Mouse (Mus musculus) megakaryocyte-erythroid progenitor cell, adult 5-6 weeks (primary cell): Measurements from ENCODE around the gene Upp2. TPM values are rescaled to one million over a fixed set of nuclear protein-coding genes. Genes with fewer than 3 reads are reported as not detected.

Source experiments
- ATAC-seq: replicated peaks from 2 replicates; pipeline ENCODE4 v1.8.0; 2016; ENCODE audit warnings: mild to moderate bottlenecking, inconsistent platforms; ENCODE audit not compliant: severe bottlenecking, poor library complexity, low FRiP score, low TSS enrichment
- total RNA-seq, 2 experiments: library from RNA; stranded (forward) in 1 of 2; stranded (reverse) in 1 of 2; fragments of 200-1000, 215-1000 nt in 1 of 2; fragments of >200 nt in 1 of 2; fragmentation: Nextera tagmentation in 1 of 2; gene quantifications; 2 replicates each; pipeline ENCODE4 v1.2.3; 2014 to 2017

The Upp2 gene
- total RNA-seq, 2 experiments from 2014 or later, result not detected

DNA sequence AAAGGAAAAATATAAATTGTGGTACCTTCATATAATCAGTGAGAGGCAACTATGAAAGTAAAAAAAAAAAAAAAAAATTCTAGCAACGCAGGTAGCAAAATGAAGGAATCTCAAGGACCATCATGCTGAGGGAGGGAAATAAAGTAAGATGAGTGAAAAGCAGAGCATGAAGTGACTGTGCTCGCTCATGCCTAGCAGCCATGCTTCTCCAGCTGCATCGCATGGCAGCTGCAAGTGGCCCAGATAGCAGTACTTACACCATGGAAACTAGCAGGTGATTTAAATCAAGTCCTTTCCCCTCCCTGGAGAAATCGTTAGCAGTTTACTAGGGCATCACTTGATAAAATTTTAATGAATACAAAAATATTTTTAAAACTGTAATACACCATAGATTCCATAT lies 34.3 kb downstream of the Upp2 start:
- no peak for ATAC-seq

DNA sequence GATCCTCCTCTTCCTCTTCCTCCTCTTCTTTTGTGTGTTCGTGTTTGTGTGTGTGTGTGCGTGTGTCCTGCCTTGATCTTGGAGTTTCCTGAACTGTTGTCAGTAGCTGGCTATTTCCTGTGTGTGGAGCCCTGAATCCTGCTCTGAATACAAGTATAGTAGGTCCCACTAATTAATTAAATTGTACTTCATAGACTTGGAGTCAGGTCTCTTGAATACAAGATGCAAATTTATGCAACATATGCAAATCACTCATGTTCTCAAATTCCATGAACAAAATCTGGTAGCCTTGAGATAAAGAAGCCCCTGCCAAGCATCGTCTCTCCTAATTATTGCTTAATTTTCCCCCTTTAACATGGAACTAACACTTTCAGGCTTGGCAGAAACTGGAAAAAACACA lies 36.3 kb downstream of the Upp2 start:
- no peak for ATAC-seq

DNA sequence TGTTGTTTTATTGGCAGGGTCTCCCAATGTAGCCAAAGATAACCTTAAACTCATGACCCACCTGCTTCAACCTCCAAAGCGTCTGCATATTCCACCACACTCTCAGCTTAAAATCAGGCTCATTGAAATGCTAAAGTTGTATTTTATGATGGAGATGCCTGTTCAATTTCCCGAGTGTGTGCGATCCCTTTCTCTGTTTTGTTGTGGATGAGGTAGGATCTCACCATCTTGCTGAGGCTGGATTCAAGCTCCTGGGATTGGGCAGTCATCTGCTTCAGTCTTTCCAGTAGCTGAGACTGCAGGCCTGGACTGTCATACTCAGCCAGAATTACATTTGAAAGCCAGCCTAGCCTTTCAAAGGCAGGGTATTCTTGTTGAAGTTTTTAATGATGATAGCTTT lies 37.7 kb downstream of the Upp2 start:
- no peak for ATAC-seq

DNA sequence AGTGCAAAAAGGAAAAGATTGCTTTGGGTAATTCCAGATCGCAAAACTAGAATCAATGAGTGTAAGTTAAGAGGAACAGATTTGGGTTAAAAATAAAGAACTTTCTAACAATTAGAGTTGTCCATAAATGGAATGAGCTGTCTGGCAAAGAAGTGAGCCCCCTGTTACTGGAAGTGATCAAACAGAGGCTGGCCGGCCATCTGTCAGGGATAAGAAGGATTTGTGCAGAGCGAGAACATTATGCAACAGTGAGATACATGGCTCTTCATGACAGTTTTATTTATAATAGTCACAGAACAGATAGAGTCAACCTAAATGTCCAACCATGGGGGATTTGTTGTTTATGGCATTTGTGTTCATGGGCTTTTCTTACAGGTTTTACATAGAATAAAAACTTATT lies 46.6 kb downstream of the Upp2 start:
- ATAC-seq, result no peak

DNA sequence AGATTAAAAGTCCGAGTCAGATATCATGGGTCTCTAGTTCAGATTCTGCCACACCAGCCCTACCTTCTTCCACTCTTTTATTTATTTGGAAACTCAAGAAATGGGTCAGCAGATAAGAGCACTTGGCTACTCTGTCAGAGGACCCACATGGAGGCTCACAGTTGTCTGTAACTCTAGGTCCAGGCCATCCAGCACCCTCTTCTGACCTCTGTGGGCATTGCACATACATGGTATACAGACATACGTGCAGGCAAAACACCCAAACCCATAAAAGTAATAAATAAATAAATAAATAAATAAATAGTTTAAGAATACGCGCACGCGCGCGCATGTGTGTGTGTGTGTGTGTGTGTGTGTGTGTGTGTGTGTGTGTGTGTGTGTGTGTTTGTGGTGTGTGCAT lies 47.8 kb downstream of the Upp2 start:
- no peak for ATAC-seq

DNA sequence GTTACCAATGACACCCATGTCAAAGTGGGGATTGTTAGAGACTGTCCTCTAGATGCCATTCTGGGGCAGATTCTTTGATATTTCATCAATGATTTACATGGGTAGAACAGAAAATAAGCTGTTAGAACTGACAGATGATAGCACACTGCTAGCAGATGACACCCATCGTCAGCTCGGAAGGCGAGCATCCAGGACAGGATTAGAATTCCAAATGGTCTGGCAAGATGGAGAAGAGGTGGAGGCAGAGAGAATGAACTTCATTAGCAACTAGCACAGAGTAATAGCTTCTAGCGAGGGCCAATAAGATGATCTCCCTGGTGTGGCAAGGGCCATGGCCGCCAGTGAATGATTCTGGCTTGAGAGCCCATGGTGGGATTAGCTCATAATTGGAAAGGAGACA lies 48.7 kb downstream of the Upp2 start:
- no peak for ATAC-seq

DNA sequence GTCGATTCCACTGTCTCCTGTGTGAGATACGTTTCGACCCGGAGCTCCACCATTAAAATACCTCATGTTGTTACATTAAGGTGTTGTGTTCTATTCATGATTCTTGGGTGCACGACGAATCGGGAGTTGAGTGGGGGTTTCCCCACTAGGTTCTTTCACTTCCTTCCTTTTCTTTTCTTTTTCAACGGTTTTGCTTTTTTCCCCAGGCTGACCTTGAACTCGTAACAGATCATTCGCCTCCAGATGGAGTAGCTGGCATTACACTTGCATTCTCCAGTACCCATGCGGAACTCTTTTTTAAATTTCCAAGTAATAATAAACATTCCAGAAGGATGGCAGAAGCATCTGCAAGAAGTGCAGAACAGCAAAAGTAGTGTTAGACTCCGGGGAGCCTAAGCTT lies 58.1 kb downstream of the Upp2 start:
- no peak for ATAC-seq

DNA sequence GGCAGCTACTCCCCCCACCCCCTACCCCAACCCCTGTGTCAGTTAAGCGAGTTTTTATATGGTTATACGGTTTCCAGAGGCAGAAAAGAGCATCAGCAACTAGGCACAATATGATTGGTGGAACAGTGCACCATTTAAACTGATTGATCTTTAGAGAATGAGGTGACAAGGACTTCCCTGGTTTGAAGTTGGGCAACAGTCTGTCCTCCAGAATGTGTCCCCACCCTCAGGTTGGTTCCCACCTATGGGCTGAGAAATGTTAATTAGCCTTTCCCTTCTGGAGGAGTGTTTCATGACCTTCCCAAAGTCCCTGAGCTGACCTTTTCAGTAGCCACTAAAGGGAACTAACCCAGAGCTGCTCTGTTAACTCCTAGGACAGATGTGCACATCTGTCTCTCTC lies 58.6 kb downstream of the Upp2 start:
- no peak for ATAC-seq

DNA sequence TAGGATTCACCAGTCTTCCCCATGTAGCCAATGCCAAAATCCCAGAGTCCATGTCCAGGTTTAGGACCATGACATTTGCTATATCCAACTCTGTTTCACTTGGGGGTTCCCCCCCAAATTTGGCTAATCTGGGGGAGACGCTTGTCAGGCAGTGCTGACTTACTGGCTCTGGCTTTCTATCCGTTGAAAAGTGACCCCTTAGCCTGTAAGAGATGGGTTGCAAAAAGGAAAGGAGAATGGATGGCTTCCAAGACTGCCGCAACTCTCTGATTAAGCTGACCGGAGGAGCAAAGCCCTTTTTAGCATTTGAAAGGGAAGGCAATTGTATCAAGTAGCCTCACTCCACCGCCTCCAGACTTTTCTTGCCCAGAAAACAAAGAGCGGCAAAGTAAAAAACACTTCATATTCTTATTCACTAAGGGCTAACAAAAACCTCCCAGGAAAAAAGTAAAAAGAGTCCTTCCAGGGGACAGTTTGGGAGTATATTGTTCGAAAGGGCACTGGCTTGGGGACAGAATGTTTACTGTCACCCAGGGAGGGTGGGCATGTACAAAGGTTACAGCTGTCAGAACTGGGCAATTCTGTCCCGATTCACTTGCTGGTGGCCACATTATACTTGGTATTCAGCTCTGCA lies 59.2 kb downstream of the Upp2 start:
- no peak for ATAC-seq

DNA sequence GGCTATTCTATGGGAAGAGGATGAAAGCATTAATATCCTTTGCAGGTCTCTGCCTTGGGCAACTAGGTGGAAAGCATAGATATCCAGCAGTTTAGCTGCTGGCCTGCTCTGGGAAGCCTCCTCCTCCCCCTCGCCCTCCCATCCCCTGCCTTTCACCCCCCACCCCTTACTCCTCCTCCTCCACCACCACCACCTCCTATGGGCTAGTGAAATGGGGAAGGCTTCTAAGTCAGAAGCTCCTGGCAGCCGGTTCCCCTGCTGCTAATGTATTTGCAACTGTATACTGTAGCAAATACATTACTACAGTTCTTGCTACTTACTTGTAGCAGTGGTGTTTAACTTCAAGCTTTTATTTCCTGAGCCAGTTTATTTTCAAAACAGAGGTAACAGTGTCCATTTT lies 60.9 kb downstream of the Upp2 start:
- no peak for ATAC-seq

DNA sequence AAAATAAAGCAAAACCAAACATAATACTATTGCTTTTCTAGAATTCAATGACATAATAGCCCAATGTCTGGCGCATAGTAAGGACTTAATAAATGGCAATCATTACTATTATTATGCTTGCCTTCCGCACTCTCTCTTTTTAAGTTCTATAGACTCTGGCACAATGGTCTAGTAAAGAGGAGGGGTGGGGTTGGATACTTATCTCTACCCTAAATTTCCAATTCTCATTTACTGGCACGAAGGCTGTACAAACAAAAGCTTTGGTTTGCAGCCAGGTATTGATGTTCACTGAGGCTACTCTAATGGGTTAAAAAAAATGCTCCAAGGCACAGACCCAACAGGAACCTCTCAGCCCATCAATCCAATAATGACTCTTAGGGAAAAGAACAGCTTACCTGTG lies 61.9 kb downstream of the Upp2 start:
- no peak for ATAC-seq

DNA sequence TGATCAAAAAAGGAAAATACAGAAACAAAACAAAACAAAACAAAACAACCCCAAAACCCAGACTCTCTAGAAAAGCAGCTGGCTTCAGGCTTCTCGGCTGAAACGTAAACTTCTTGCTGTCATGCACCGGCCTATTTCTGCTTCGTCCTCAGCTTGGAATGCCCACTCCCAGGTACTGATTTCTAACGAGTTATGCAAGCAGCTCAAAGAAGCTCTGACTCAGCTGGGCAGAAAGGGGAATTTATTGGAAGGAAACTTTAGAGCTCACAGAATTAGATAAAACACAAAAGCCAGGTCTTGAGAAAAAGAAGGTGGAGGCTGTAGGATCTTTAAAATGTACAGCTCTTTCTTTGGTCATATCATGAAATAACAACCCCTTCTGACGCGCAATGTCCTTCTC lies 62.3 kb downstream of the Upp2 start:
- ATAC-seq, result no peak

DNA sequence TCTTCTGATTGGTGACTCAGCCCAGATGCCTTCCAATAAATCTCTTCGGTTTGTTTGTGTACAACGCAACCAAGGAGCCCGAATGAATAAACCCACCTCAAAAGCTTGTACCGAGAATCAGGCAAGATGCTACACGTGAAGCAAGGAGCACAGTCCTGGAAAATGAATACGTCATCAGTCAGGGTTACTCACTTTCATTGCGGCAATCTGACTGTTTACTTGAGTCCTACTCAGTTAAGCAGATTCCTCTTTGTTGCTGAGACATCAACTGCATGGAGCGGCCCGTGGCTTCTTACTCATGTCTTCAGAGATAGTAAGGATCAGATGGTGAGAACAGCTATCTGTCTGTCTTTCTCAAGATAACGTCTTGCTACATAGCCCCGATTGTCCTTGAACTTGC lies 66.7 kb downstream of the Upp2 start:
- ATAC-seq, result no peak

DNA sequence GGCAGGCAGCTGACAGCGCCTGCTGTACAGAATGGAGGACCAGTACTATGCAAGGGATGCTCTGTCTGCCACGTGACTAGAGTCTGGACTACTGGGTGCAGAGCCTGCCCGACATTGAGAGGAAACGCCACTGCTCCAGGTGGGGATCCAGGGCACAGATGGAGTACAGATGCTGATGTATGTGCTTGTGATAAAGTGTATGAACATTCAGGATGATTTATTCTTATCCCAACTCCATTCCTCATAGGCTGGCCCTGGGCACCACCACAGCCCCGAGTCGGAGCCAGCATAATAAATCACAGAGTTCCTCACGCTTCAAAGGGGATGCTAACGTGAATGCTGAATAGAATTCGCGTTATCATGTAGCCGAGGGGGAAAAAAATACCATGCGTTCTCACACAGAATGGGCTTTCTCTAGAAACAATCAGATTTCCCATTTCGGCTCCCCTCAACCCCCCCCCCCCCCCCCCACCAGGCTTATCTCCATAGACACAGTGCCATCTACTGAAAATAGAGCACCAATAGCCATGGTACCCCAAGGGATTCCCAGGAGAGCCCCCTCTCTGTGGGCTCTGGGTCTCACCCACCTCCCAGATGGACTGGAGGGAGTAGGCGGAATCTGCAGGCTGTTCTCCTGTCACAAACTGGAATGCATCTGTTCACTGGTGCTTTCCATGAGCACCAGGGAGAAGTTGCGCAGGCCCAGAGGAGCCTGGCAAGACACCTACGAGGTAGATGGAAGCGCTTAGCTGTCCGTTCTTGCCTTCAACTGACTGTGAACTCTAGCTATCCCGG lies 74.9 kb downstream of the Upp2 start:
- ATAC-seq, result no peak

DNA sequence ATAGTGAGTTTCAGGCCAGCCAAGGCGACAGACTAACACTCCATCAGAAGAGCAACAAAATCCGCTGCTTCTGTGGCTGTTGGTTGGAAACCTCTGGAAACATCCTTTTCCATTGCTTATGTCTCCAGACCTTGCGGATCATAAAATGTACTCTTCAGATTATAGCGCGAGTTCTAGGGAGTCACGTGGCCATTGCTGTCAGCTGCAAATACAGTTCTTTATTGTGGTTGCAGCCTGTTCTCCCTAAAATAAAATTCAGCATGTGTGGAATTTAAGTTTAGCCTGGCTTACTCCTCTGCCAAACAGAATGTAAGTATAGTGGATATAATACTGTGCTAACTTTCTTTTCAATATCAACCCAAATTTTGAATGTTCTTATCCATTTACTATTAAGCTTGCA lies 78.6 kb downstream of the Upp2 start:
- ATAC-seq, result no peak

DNA sequence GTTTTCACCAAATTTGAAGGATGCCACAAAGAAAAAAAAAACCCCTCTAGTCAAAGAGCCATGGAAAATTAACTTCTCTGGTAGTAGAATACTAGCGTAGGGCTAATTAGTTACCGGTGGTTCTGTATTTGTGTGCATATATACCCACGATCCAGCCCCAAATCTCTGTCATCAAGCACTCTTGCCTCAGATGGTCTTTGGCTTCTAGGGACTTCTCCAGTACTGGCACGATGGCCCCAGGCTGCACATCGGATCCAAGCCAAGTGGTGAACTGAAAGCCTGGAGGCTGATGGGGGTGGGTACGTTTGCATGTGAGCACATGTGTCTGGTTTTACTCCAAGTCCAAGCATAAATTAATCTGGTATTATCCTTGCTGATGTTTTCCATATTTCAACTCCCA lies 88.1 kb downstream of the Upp2 start:
- no peak for ATAC-seq

DNA sequence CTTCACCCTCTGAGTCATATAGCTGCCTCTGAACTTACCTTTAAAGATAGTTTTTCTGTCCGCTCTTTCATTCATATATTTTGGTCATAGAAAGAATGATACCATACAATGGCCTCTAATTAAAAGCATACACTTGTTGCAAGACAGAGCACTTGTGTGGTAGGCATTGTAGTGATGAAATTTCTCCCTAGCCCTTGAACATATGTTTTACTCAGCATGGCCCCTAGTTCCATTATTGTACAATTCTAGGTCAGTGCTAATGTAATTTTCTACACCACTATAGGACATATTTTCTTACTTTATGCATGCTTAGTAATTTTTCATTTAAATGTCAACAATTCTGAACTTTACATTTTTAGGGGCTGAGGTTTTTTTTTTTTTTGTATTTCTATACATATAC lies 89.9 kb downstream of the Upp2 start:
- no peak for ATAC-seq

DNA sequence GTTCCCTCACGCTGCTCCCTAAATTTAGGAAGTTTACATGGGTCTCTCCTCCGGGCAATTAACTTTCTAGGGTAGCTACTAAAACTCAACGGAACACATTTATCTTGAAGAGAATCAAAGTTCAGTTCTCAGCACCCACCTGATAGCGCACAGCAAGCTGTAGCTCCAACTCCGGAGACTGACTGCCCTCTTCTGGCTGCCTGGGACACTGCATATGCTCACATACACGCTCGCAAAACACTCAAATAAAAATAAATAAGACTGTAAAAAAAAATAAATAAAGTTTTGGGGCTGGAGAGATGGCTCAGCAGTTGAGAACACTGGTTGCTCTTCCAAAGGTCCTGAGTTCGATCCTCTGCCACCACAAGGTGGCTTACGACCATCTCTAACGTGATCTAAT lies 90.8 kb downstream of the Upp2 start:
- no peak for ATAC-seq

DNA sequence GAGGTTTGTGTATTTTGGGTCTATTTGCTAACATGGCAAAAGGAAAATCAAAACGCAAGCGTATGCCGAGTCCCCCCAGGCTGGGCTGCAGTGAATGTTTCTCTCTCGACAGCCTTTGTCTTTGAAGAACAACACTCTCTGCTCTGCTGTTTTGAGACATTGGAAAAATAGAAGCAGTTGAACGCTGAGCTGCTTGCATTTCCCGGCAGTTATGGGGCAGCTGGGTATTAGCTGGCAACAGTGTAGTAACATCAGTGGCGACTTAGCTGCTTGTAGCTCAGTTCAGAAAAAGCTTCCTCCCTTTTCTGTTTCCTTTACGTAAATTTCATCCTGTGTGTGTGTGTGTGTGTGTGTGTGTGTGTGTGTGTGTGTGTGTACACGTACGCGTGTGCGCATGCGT lies 93.5 kb downstream of the Upp2 start:
- no peak for ATAC-seq

DNA sequence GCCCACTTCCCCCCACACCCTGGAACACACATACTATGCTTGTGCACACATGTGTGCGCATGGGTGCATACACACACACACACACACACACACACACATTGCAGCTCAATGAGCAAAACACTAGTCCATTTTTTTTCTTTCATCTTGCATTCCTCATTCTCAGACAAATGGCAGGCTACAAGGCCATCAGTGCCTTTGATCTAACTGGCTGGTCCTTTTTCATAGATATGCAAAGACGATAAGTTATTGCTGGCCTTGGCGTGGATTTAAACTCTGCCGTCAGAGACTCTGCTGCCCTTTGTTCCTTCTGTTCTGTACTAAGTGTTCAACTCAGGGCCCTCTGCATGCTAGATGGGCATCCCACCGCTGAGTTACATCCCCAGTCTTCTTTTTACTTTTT lies 94.0 kb downstream of the Upp2 start:
- no peak for ATAC-seq

DNA sequence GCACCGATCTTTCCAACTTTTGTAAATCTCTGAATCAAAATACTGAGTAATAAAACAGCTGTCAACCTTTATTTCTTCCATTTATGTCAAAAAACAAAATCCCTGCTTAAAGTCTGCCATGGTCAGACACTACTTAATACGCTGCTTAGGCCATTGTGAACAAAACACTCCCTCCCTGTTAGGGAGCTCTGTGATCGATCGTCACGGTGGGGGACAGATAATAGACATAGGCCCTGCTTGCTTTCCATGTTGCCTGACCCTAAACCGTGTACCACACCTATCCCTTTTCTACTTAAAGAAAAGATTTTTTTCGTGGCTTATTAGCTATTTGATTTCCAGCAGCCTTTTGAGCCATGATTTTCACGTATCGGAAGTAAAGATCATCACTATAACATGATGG lies 95.6 kb downstream of the Upp2 start:
- no peak for ATAC-seq
